Mouse (Mus musculus): Measurements from ENCODE around the gene Olfr524. TPM values are rescaled to one million over a fixed set of nuclear protein-coding genes. Genes with fewer than 3 reads are reported as not detected.

The Olfr524 gene
- total and polyA plus RNA-seq, 2 experiments from 2014 or later = not detected

GRCm38 (mm10) chr7:140153383-140153782 lies 52.4 kb downstream of the Olfr524 start:
- H3K4me2 ChIP-seq (ENCODE audit: low read depth, low read length) = peak overlapping the region; percentile 40
- H3K9me3 ChIP-seq (replicated peaks; ENCODE audit: control insufficient read depth, low read length) = no peaks in the 10 kb centered on the region
- peak overlapping the region; percentile 6; the same call in 1 of the 2 replicates for H3K4me3 ChIP-seq (ENCODE audit: low read depth, low read length)
- peaks cover 30% of the 10 kb centered on the region for H3K27me3 ChIP-seq (ENCODE audit: control insufficient read depth, insufficient read depth, low read length)
- ATAC-seq (ENCODE audit: insufficient read depth, low read depth) (no peak), DNase-seq (ENCODE audit: low spot score) (no peak)
- 3% methylated on average over 27 of the region's 28 CpGs for WGBS
- no peak overlapping the region; the same call in 1 of the 2 replicates for H3K9ac ChIP-seq (replicated peaks; ENCODE audit: low read depth, low read length)
- no peaks in the 10 kb centered on the region for H3K36me3 ChIP-seq (replicated peaks; ENCODE audit: control insufficient read depth, insufficient read depth, low read length)
- TF ChIP-seq CTCF (IDR thresholded peaks at IDR 0.05; ENCODE audit: low read depth) (no peak), EP300 (IDR thresholded peaks at IDR 0.05; ENCODE audit: low read depth) (no peak)
- no peaks in the 10 kb centered on the region for H3K4me1 ChIP-seq (ENCODE audit: control insufficient read depth, insufficient read depth)
- H3K27ac ChIP-seq (ENCODE audit: low read depth) = no peak overlapping the region

Other genes starting within 250 kb of the Olfr524 start
- gene 6430531B16Rik, start 227.2 kb downstream of the Olfr524 start, total RNA-seq (2014; rRNA removed; ENCODE audit: low replicate concordance) = not detected in 2 replicates
- gene 6430531B16Rik, start 227.2 kb downstream of the Olfr524 start, polyA plus RNA-seq (2015; fragmentation: Nextera tagmentation; extraction: Ambion mirVana) = 0.23 TPM in 1 of 2 replicates, not detected in the other
- 5.4 and 83.4 TPM in 2 replicates for gene Adam8, start 213.4 kb downstream of the Olfr524 start, total RNA-seq (2014; rRNA removed; ENCODE audit: low replicate concordance)
- gene Adam8, start 213.4 kb downstream of the Olfr524 start, polyA plus RNA-seq (2015; fragmentation: Nextera tagmentation; extraction: Ambion mirVana) = 0.31 and 1.2 TPM in 2 replicates
- gene Zfp511, start 169.6 kb downstream of the Olfr524 start, total RNA-seq (2014; rRNA removed; ENCODE audit: low replicate concordance) = 23.6 and 44.3 TPM in 2 replicates
- gene Zfp511, start 169.6 kb downstream of the Olfr524 start, polyA plus RNA-seq (2015; fragmentation: Nextera tagmentation; extraction: Ambion mirVana) = 22.9 and 23.9 TPM in 2 replicates
- gene Tubgcp2, start 169.3 kb downstream of the Olfr524 start, total RNA-seq (2014; rRNA removed; ENCODE audit: low replicate concordance) = 28.2 and 53.1 TPM in 2 replicates
- gene Tubgcp2, start 169.3 kb downstream of the Olfr524 start, polyA plus RNA-seq (2015; fragmentation: Nextera tagmentation; extraction: Ambion mirVana) = 21.8 and 24.5 TPM in 2 replicates
- gene Msx3, start 156.9 kb downstream of the Olfr524 start, total RNA-seq (2014; rRNA removed; ENCODE audit: low replicate concordance) = not detected in 2 replicates
- gene Msx3, start 156.9 kb downstream of the Olfr524 start, polyA plus RNA-seq (2015; fragmentation: Nextera tagmentation; extraction: Ambion mirVana) = not detected in 2 replicates
- 1.9 and 4.1 TPM in 2 replicates for gene Caly, start 123.4 kb downstream of the Olfr524 start, total RNA-seq (2014; rRNA removed; ENCODE audit: low replicate concordance)
- gene Caly, start 123.4 kb downstream of the Olfr524 start, polyA plus RNA-seq (2015; fragmentation: Nextera tagmentation; extraction: Ambion mirVana) = 0.40 and 0.70 TPM in 2 replicates
- not detected in 2 replicates for gene Prap1, start 112.6 kb downstream of the Olfr524 start, total RNA-seq (2014; rRNA removed; ENCODE audit: low replicate concordance)
- gene Prap1, start 112.6 kb downstream of the Olfr524 start, polyA plus RNA-seq (2015; fragmentation: Nextera tagmentation; extraction: Ambion mirVana) = 0.27 and 0.33 TPM in 2 replicates
- 64.2 and 79.4 TPM in 2 replicates for gene Fuom, start 103.5 kb downstream of the Olfr524 start, total RNA-seq (2014; rRNA removed; ENCODE audit: low replicate concordance)
- 158 and 164 TPM in 2 replicates for gene Fuom, start 103.5 kb downstream of the Olfr524 start, polyA plus RNA-seq (2015; fragmentation: Nextera tagmentation; extraction: Ambion mirVana)
- 8.1 and 11.8 TPM in 2 replicates for gene Paox, start 90.2 kb downstream of the Olfr524 start, total RNA-seq (2014; rRNA removed; ENCODE audit: low replicate concordance)
- 8.5 and 8.7 TPM in 2 replicates for gene Paox, start 90.2 kb downstream of the Olfr524 start, polyA plus RNA-seq (2015; fragmentation: Nextera tagmentation; extraction: Ambion mirVana)
- gene Echs1, start 89.5 kb downstream of the Olfr524 start, total RNA-seq (2014; rRNA removed; ENCODE audit: low replicate concordance) = 265 and 332 TPM in 2 replicates
- gene Echs1, start 89.5 kb downstream of the Olfr524 start, polyA plus RNA-seq (2015; fragmentation: Nextera tagmentation; extraction: Ambion mirVana) = 344 and 349 TPM in 2 replicates
- 9.2 and 53.7 TPM in 2 replicates for gene Mtg1, start 68.4 kb downstream of the Olfr524 start, total RNA-seq (2014; rRNA removed; ENCODE audit: low replicate concordance)
- gene Mtg1, start 68.4 kb downstream of the Olfr524 start, polyA plus RNA-seq (2015; fragmentation: Nextera tagmentation; extraction: Ambion mirVana) = 31.2 and 33.1 TPM in 2 replicates
- 0.61 TPM in 1 of 2 replicates, not detected in the other for gene Sprn, start 51.1 kb downstream of the Olfr524 start, total RNA-seq (2014; rRNA removed; ENCODE audit: low replicate concordance)
- gene Sprn, start 51.1 kb downstream of the Olfr524 start, polyA plus RNA-seq (2015; fragmentation: Nextera tagmentation; extraction: Ambion mirVana) = 0.16 and 0.25 TPM in 2 replicates
- gene Olfr522, start 41.2 kb downstream of the Olfr524 start, total RNA-seq (2014; rRNA removed; ENCODE audit: low replicate concordance) = not detected in 2 replicates
- gene Olfr522, start 41.2 kb downstream of the Olfr524 start, polyA plus RNA-seq (2015; fragmentation: Nextera tagmentation; extraction: Ambion mirVana) = not detected in 2 replicates
- gene Olfr523, start 32.7 kb downstream of the Olfr524 start, total RNA-seq (2014; rRNA removed; ENCODE audit: low replicate concordance) = not detected in 2 replicates
- not detected in 2 replicates for gene Olfr523, start 32.7 kb downstream of the Olfr524 start, polyA plus RNA-seq (2015; fragmentation: Nextera tagmentation; extraction: Ambion mirVana)
- gene Cd163l1, start 12.3 kb upstream of the Olfr524 start, total RNA-seq (2014; rRNA removed; ENCODE audit: low replicate concordance) = 2.4 TPM in 1 of 2 replicates, not detected in the other
- gene Cd163l1, start 12.3 kb upstream of the Olfr524 start, polyA plus RNA-seq (2015; fragmentation: Nextera tagmentation; extraction: Ambion mirVana) = not detected in 2 replicates
- 0.35 TPM in 1 of 2 replicates, not detected in the other for gene 5830411N06Rik, start 41.3 kb upstream of the Olfr524 start, total RNA-seq (2014; rRNA removed; ENCODE audit: low replicate concordance)
- gene 5830411N06Rik, start 41.3 kb upstream of the Olfr524 start, polyA plus RNA-seq (2015; fragmentation: Nextera tagmentation; extraction: Ambion mirVana) = not detected in 2 replicates
- not detected in 2 replicates for gene Olfr525, start 114.9 kb upstream of the Olfr524 start, total RNA-seq (2014; rRNA removed; ENCODE audit: low replicate concordance)
- not detected in 2 replicates for gene Olfr525, start 114.9 kb upstream of the Olfr524 start, polyA plus RNA-seq (2015; fragmentation: Nextera tagmentation; extraction: Ambion mirVana)
- not detected in 2 replicates for gene Olfr527, start 128.1 kb upstream of the Olfr524 start, total RNA-seq (2014; rRNA removed; ENCODE audit: low replicate concordance)
- not detected in 2 replicates for gene Olfr527, start 128.1 kb upstream of the Olfr524 start, polyA plus RNA-seq (2015; fragmentation: Nextera tagmentation; extraction: Ambion mirVana)
- gene Olfr60, start 155.7 kb upstream of the Olfr524 start, total RNA-seq (2014; rRNA removed; ENCODE audit: low replicate concordance) = not detected in 2 replicates
- gene Olfr60, start 155.7 kb upstream of the Olfr524 start, polyA plus RNA-seq (2015; fragmentation: Nextera tagmentation; extraction: Ambion mirVana) = not detected in 2 replicates
- not detected in 2 replicates for gene Olfr530, start 170.4 kb upstream of the Olfr524 start, total RNA-seq (2014; rRNA removed; ENCODE audit: low replicate concordance)
- gene Olfr530, start 170.4 kb upstream of the Olfr524 start, polyA plus RNA-seq (2015; fragmentation: Nextera tagmentation; extraction: Ambion mirVana) = not detected in 2 replicates
- not detected in 2 replicates for gene Olfr531, start 197.0 kb upstream of the Olfr524 start, total RNA-seq (2014; rRNA removed; ENCODE audit: low replicate concordance)
- not detected in 2 replicates for gene Olfr531, start 197.0 kb upstream of the Olfr524 start, polyA plus RNA-seq (2015; fragmentation: Nextera tagmentation; extraction: Ambion mirVana)
- not detected in 2 replicates for gene Olfr532, start 215.7 kb upstream of the Olfr524 start, total RNA-seq (2014; rRNA removed; ENCODE audit: low replicate concordance)
- not detected in 2 replicates for gene Olfr532, start 215.7 kb upstream of the Olfr524 start, polyA plus RNA-seq (2015; fragmentation: Nextera tagmentation; extraction: Ambion mirVana)

Data from heart, postnatal 0 days (tissue).